Mouse (Mus musculus): ENCODE results near the gene Ifna12.
"Not testable (repeated sequence)": the region's sequence is repeated elsewhere in the genome, so short reads cannot be mapped to it uniquely, and the experiment has no call there.

The Ifna12 gene

GRCm38 (mm10) chr4:88603276-88603675 lies at the start of gene Ifna12:
TSS of gene Ifna12 (minus strand) at chr4:88603376.
- DNase-seq, result no peak

- no peak for DNase-seq
Measured at GRCm38 (mm10) chr4:88644359-88644758, 41.2 kb upstream of the Ifna12 start, which contains the start of gene Ifna13. TSS of gene Ifna13 (minus strand) at chr4:88644459.

- no peak for DNase-seq
Measured at GRCm38 (mm10) chr4:88642526-88642925, 39.4 kb upstream of the Ifna12 start.

GRCm38 (mm10) chr4:88641077-88641831 lies 38.1 kb upstream of the Ifna12 start:
- peak; percentile 92 to 99 for DNase-seq

GRCm38 (mm10) chr4:88640704-88641076 lies 37.5 kb upstream of the Ifna12 start:
- no peak for DNase-seq

GRCm38 (mm10) chr4:88634311-88634710 lies 31.1 kb upstream of the Ifna12 start, which contains the start of gene C87499:
TSS of gene C87499 (minus strand) at chr4:88634411.
- no peak for DNase-seq

- DNase-seq, result no peak
Measured at GRCm38 (mm10) chr4:88592285-88592684, 10.9 kb downstream of the Ifna12 start, which contains the start of gene Ifna9. TSS of gene Ifna9 (minus strand) at chr4:88592385.

GRCm38 (mm10) chr4:88571698-88572097 lies 31.5 kb downstream of the Ifna12 start, which contains the start of gene Ifna14:
TSS of gene Ifna14 (minus strand) at chr4:88571798.
- no peak for DNase-seq

- no peak for DNase-seq
Measured at GRCm38 (mm10) chr4:88561791-88562190, 41.4 kb downstream of the Ifna12 start.

- DNase-seq, result not testable (repeated sequence)
Measured at GRCm38 (mm10) chr4:88558145-88558544, 45.0 kb downstream of the Ifna12 start, which contains the start of gene Ifna15. TSS of gene Ifna15 (minus strand) at chr4:88558245.

Data from kidney, postnatal 25 days (tissue).